Comparison of ENCODE assay signal across 9 mouse cellular contexts in genomic region chr13:98587639-98588038, GRCm38 (mm10). TPM values are rescaled to one million over a fixed set of nuclear protein-coding genes. Genes with fewer than 3 reads are reported as not detected.
DNase-seq lines count a peak whose midpoint lies in the region; ATAC-seq lines count a peak whose summit lies in the region.
"Had no signal": no experiment of that assay in that cellular context is flagged by ENCODE, and none has a peak within 500 bp of the region (broad histone marks: within the 10 kb centered on the region; RNA-seq: fewer than 3 reads in every experiment).

No protein-coding gene starts in this region.

- H3K4me1 ChIP-seq in lung, embryonic 15.5 days = peaks cover 24% of the 10 kb centered on the region; the same call in 1 of the 2 replicates
- peaks cover 2% of the 10 kb centered on the region for H3K4me1 ChIP-seq in embryonic facial prominence, embryonic 11.5 days (ENCODE audit: control insufficient read depth, insufficient read depth, low read length)
- peaks cover 41% of the 10 kb centered on the region for H3K4me1 ChIP-seq in kidney, embryonic 16.5 days (ENCODE audit: insufficient read depth, low read length)

- DNase-seq in lung, postnatal 14 days = no peak
- DNase-seq in embryonic facial prominence, embryonic 11.5 days (ENCODE audit: low spot score) = peak; percentile 77
- peak; percentile 69 for DNase-seq in retina, embryonic 14.5 days (ENCODE audit: low spot score)
- no peak for DNase-seq in spleen, postnatal 14 days (ENCODE audit: low spot score in 2 of 2)

- H3K4me3 ChIP-seq in lung, embryonic 15.5 days = no peak overlapping the region
- H3K4me3 ChIP-seq in embryonic facial prominence, embryonic 11.5 days (ENCODE audit: low read depth, low read length) = no peak overlapping the region
- peak overlapping the region; percentile 12; the same call in 1 of the 2 replicates for H3K4me3 ChIP-seq in kidney, embryonic 16.5 days (ENCODE audit: low read length)

- no peak overlapping the region for H3K27ac ChIP-seq in lung, embryonic 15.5 days
- no peak overlapping the region for H3K27ac ChIP-seq in embryonic facial prominence, embryonic 11.5 days (replicated peaks; ENCODE audit: low read depth, low read length)
- H3K27ac ChIP-seq in kidney, embryonic 16.5 days (ENCODE audit: low read length) = no peak overlapping the region

- no peak overlapping the region for H3K9ac ChIP-seq in lung, embryonic 15.5 days
- H3K9ac ChIP-seq in embryonic facial prominence, embryonic 11.5 days (replicated peaks; ENCODE audit: low read length) = no peak overlapping the region
- no peak overlapping the region; the same call in 1 of the 2 replicates for H3K9ac ChIP-seq in kidney, embryonic 16.5 days (replicated peaks; ENCODE audit: low read length)

- ATAC-seq in lung, embryonic 15.5 days (ENCODE audit: borderline replicate concordance, extremely low read depth, low FRiP score, low TSS enrichment) = no peak
- ATAC-seq in embryonic facial prominence, embryonic 11.5 days (replicated peaks; ENCODE audit: insufficient number of reproducible peaks, low FRiP score, low TSS enrichment, low read depth) = no peak; the same call in 1 of the 2 replicates
- ATAC-seq in kidney, embryonic 16.5 days (ENCODE audit: low FRiP score, low TSS enrichment) = peak; percentile 22; the same call in 1 of the 2 replicates
- no peak for ATAC-seq in activated CD4-positive, CD25-positive, alpha-beta regulatory T cell, adult 4 months
- no peak for ATAC-seq in erythroblast, adult 5-6 weeks (replicated peaks; ENCODE audit: low FRiP score, poor library complexity, severe bottlenecking)

- peaks cover 32% of the 10 kb centered on the region for H3K27me3 ChIP-seq in lung, embryonic 15.5 days
- peaks cover 5% of the 10 kb centered on the region for H3K27me3 ChIP-seq in embryonic facial prominence, embryonic 11.5 days (ENCODE audit: control insufficient read depth, insufficient read depth, low read length)
- H3K27me3 ChIP-seq in kidney, embryonic 16.5 days (ENCODE audit: insufficient read depth, low read length) = peaks cover 43% of the 10 kb centered on the region

- no peaks in the 10 kb centered on the region for H3K36me3 ChIP-seq in lung, embryonic 15.5 days
- no peaks in the 10 kb centered on the region for H3K36me3 ChIP-seq in embryonic facial prominence, embryonic 11.5 days (replicated peaks; ENCODE audit: control insufficient read depth, insufficient read depth, low read depth, low read length)
- H3K36me3 ChIP-seq in kidney, embryonic 16.5 days (ENCODE audit: insufficient read depth, low read length) = no peaks in the 10 kb centered on the region

- H3K4me2 ChIP-seq in lung, embryonic 15.5 days = peak overlapping the region; percentile 33; the same call in 1 of the 2 replicates
- peak overlapping the region; percentile 31 for H3K4me2 ChIP-seq in embryonic facial prominence, embryonic 11.5 days (ENCODE audit: low read depth, low read length)
- H3K4me2 ChIP-seq in kidney, embryonic 16.5 days (replicated peaks; ENCODE audit: low read depth, low read length) = peak overlapping the region; percentile 19; the same call in 1 of the 2 replicates

- no peaks in the 10 kb centered on the region for H3K9me3 ChIP-seq in lung, embryonic 15.5 days
- H3K9me3 ChIP-seq in embryonic facial prominence, embryonic 11.5 days (replicated peaks; ENCODE audit: control insufficient read depth, low read length) = no peaks in the 10 kb centered on the region
- no peaks in the 10 kb centered on the region for H3K9me3 ChIP-seq in kidney, embryonic 16.5 days (ENCODE audit: low read length)

- 5% methylated on average over 14 of the region's 14 CpGs for WGBS in lung, embryonic 15.5 days
- WGBS in embryonic facial prominence, embryonic 11.5 days = 2% methylated on average over 14 of the region's 14 CpGs
- 5% methylated on average over 14 of the region's 14 CpGs for WGBS in kidney, embryonic 16.5 days

RNA-seq across cellular contexts. Expression of gene Tmem174, which starts 49.6 kb away (rescaled TPM):
- polyA plus RNA-seq in lung, embryonic 15.5 days (2015; fragmentation: Nextera tagmentation; extraction: Ambion mirVana) = 0.09 TPM in 1 of 2 replicates, not detected in the other
- polyA plus RNA-seq in embryonic facial prominence, embryonic 11.5 days (2014; fragmentation: Nextera tagmentation; extraction: Ambion mirVana) = not detected in 2 replicates
- 41.1 and 44.3 TPM in 2 replicates for polyA plus RNA-seq in kidney, embryonic 16.5 days (2015; fragmentation: Nextera tagmentation; extraction: Ambion mirVana)
- polyA plus RNA-seq in activated CD4-positive, CD25-positive, alpha-beta regulatory T cell, adult 4 months (2017; shearing (Covaris generic)) = not detected
- not detected in 2 replicates for total RNA-seq in erythroblast, adult 5-6 weeks (2015; ENCODE audit: low replicate concordance)
- not detected in 2 replicates for total RNA-seq in erythroblast, adult 5-6 weeks (2017; ENCODE audit: low replicate concordance)
- total RNA-seq: neutrophil, adult 5-6 weeks had no signal

Comparison
In these comparisons a context has a peak if more than half of its experiments do, and no peak if none do; other contexts are left out.
1. DNase-seq: peak in embryonic facial prominence, embryonic 11.5 days (single experiment) and retina, embryonic 14.5 days (single experiment); none in lung, postnatal 14 days (single experiment) and spleen, postnatal 14 days (0 of 2).
2. RNA of gene Tmem174, which starts 49.6 kb away (polyA plus RNA-seq): 41.1 to 44.3 TPM in kidney, embryonic 16.5 days; 0.09 TPM in lung, embryonic 15.5 days, not detected in embryonic facial prominence, embryonic 11.5 days and not detected in activated CD4-positive, CD25-positive, alpha-beta regulatory T cell, adult 4 months; every median in the first group is over 10 times any median in the second.
3. Peak in every context shown above with its lines, with median percentiles within 50 percentile points of each other: H3K4me2 ChIP-seq.